Mouse (Mus musculus) heart, embryonic 11.5 days (tissue): ENCODE measurements around the gene Atp2a3. TPM values are rescaled to one million over a fixed set of nuclear protein-coding genes. Genes with fewer than 3 reads are reported as not detected.

Experiments
- ATAC-seq: fragments of 200-750 bp; cut with Nextera tagmentation; replicated peaks from 2 replicates; pipeline ENCODE4 v1.8.0; 2017; ENCODE audit warnings: moderate library complexity; ENCODE audit not compliant: insufficient number of reproducible peaks, low FRiP score, low TSS enrichment
- H3K27ac ChIP-seq: fragments of 300-500 bp; sonication (generic); 2 replicates; pipeline ENCODE4 v1.5.1; 2014; ENCODE audit warnings: mild to moderate bottlenecking, low read depth, low read length
- H3K27me3 ChIP-seq: fragments of 300-500 bp; sonication (generic); 2 replicates; pipeline ENCODE4 v1.6.1; 2014; ENCODE audit warnings: mild to moderate bottlenecking, low read length, mixed read lengths; ENCODE audit not compliant: control insufficient read depth, insufficient read depth
- H3K36me3 ChIP-seq: fragments of 300-500 bp; sonication (generic); 2 replicates; pipeline ENCODE4 v1.6.1; 2014; ENCODE audit warnings: mild to moderate bottlenecking, low read length, moderate library complexity, mixed read lengths; ENCODE audit not compliant: control insufficient read depth, insufficient read depth
- H3K4me1 ChIP-seq: fragments of 300-500 bp; sonication (generic); 2 replicates; pipeline ENCODE4 v1.6.1; 2014; ENCODE audit warnings: low read length; ENCODE audit not compliant: control insufficient read depth, insufficient read depth
- H3K4me2 ChIP-seq: fragments of 300-500 bp; sonication (generic); 2 replicates; pipeline ENCODE4 v1.6.1; 2014; ENCODE audit warnings: mild to moderate bottlenecking, moderate library complexity
- H3K4me3 ChIP-seq: fragments of 300-500 bp; sonication (generic); 2 replicates; pipeline ENCODE4 v1.5.1; 2014; ENCODE audit warnings: low read depth, low read length
- H3K9ac ChIP-seq: fragments of 300-500 bp; sonication (generic); 2 replicates; pipeline ENCODE4 v1.6.1; 2014; ENCODE audit warnings: mild to moderate bottlenecking, low read depth, low read length, moderate library complexity
- H3K9me3 ChIP-seq: fragments of 300-500 bp; sonication (generic); replicated peaks from 2 replicates; pipeline ENCODE4 v1.6.1; 2016; ENCODE audit warnings: low read length; ENCODE audit not compliant: control insufficient read depth
- WGBS: fragments of 180-500 bp; shearing (Covaris S2); extraction: QIAGEN DNeasy Blood & Tissue Kit; methylation state at CpG from one replicate; pipeline ENCODE4 v1.1.7; 2014; ENCODE audit not compliant: insufficient replicate concordance; 5-methylcytosine and 5-hydroxymethylcytosine counted together
- polyA plus RNA-seq: library from polyadenylated mRNA; unstranded; fragments of >200 nt; fragmentation: Nextera tagmentation; extraction: Ambion mirVana; gene quantifications from 2 replicates; pipeline ENCODE4 v1.2.1, GENCODE M21; 2014

Atp2a3 gene
- polyA plus RNA-seq, 1 experiment from 2014 or later, result 2.1 TPM

GRCm38 (mm10) chr11:73006377-73006776 lies 45.4 kb downstream of the Atp2a3 start:
- Histone ChIP-seq H3K9ac (no peak overlapping the region), H3K9me3 (no peaks in the 10 kb centered on the region), H3K4me1 (peaks cover 6% of the 10 kb centered on the region; the same call in 1 of the 2 replicates), H3K36me3 (no peaks in the 10 kb centered on the region), H3K27me3 (peaks cover 22% of the 10 kb centered on the region; the same call in 1 of the 2 replicates), H3K4me2 (no peak overlapping the region), H3K4me3 (no peak overlapping the region), H3K27ac (no peak overlapping the region)
- WGBS, result 0% methylated on average over 2 of the region's 2 CpGs
- no peak for ATAC-seq

GRCm38 (mm10) chr11:73007113-73007512 lies 46.1 kb downstream of the Atp2a3 start:
- Histone ChIP-seq H3K36me3 (no peaks in the 10 kb centered on the region), H3K4me1 (peaks cover 6% of the 10 kb centered on the region; the same call in 1 of the 2 replicates), H3K9me3 (no peaks in the 10 kb centered on the region), H3K9ac (no peak overlapping the region), H3K27ac (no peak overlapping the region), H3K4me3 (no peak overlapping the region), H3K27me3 (peaks cover 22% of the 10 kb centered on the region; the same call in 1 of the 2 replicates), H3K4me2 (no peak overlapping the region)
- 64% methylated on average over 3 of the region's 3 CpGs for WGBS
- ATAC-seq, result no peak

GRCm38 (mm10) chr11:73007698-73008481 lies 46.9 kb downstream of the Atp2a3 start:
- no peak overlapping the region for H3K27ac ChIP-seq
- H3K9me3 ChIP-seq, result no peaks in the 10 kb centered on the region
- 49% methylated on average over 11 of the region's 11 CpGs for WGBS
- ATAC-seq, result no peak
- H3K4me3 ChIP-seq, result no peak overlapping the region
- H3K27me3 ChIP-seq, result peaks cover 22% of the 10 kb centered on the region; the same call in 1 of the 2 replicates
- no peak overlapping the region for H3K4me2 ChIP-seq
- no peaks in the 10 kb centered on the region for H3K36me3 ChIP-seq
- H3K9ac ChIP-seq, result no peak overlapping the region
- peaks cover 6% of the 10 kb centered on the region; the same call in 1 of the 2 replicates for H3K4me1 ChIP-seq

- no peak overlapping the region for H3K27ac ChIP-seq
- H3K4me3 ChIP-seq, result no peak overlapping the region
- no peak overlapping the region for H3K4me2 ChIP-seq
- no peak overlapping the region for H3K9ac ChIP-seq
- 64% methylated on average over 2 of the region's 2 CpGs for WGBS
- H3K27me3 ChIP-seq, result peaks cover 22% of the 10 kb centered on the region; the same call in 1 of the 2 replicates
- no peaks in the 10 kb centered on the region for H3K36me3 ChIP-seq
- ATAC-seq, result no peak
- peaks cover 6% of the 10 kb centered on the region; the same call in 1 of the 2 replicates for H3K4me1 ChIP-seq
- H3K9me3 ChIP-seq, result no peaks in the 10 kb centered on the region
Observed at GRCm38 (mm10) chr11:73008826-73009225, 47.9 kb downstream of the Atp2a3 start.

GRCm38 (mm10) chr11:73009531-73010274 lies 48.7 kb downstream of the Atp2a3 start:
- Histone ChIP-seq H3K36me3 (no peaks in the 10 kb centered on the region), H3K9ac (no peak overlapping the region), H3K4me2 (no peak overlapping the region), H3K27me3 (peaks cover 22% of the 10 kb centered on the region; the same call in 1 of the 2 replicates), H3K4me3 (no peak overlapping the region), H3K4me1 (peaks cover 6% of the 10 kb centered on the region; the same call in 1 of the 2 replicates), H3K27ac (no peak overlapping the region), H3K9me3 (no peaks in the 10 kb centered on the region)
- no peak for ATAC-seq
- 53% methylated on average over 13 of the region's 13 CpGs for WGBS

- H3K9ac ChIP-seq, result no peak overlapping the region
- H3K36me3 ChIP-seq, result no peaks in the 10 kb centered on the region
- 78% methylated on average over 5 of the region's 5 CpGs for WGBS
- no peak for ATAC-seq
- no peak overlapping the region for H3K27ac ChIP-seq
- no peak overlapping the region for H3K4me2 ChIP-seq
- no peak overlapping the region for H3K4me3 ChIP-seq
- H3K27me3 ChIP-seq, result peaks cover 30% of the 10 kb centered on the region
- no peaks in the 10 kb centered on the region for H3K9me3 ChIP-seq
- H3K4me1 ChIP-seq, result peaks cover 3% of the 10 kb centered on the region
Observed at GRCm38 (mm10) chr11:73013981-73014380, 53.0 kb downstream of the Atp2a3 start.

GRCm38 (mm10) chr11:73014831-73015344 lies 53.9 kb downstream of the Atp2a3 start:
- H3K9ac ChIP-seq, result no peak overlapping the region

GRCm38 (mm10) chr11:73015391-73016102 lies 54.6 kb downstream of the Atp2a3 start:
- WGBS, result 66% methylated on average over 5 of the region's 5 CpGs
- no peaks in the 10 kb centered on the region for H3K9me3 ChIP-seq
- H3K27ac ChIP-seq, result no peak overlapping the region
- no peak for ATAC-seq
- H3K9ac ChIP-seq, result no peak overlapping the region
- peaks cover 31% of the 10 kb centered on the region for H3K27me3 ChIP-seq
- peaks cover 6% of the 10 kb centered on the region for H3K4me1 ChIP-seq
- no peak overlapping the region for H3K4me3 ChIP-seq
- H3K36me3 ChIP-seq, result no peaks in the 10 kb centered on the region
- no peak overlapping the region for H3K4me2 ChIP-seq

More at GRCm38 (mm10) chr11:73014831-73015344, 53.9 kb downstream of the Atp2a3 start:
- H3K27me3 ChIP-seq, result peaks cover 30% of the 10 kb centered on the region
- H3K36me3 ChIP-seq, result no peaks in the 10 kb centered on the region
- H3K9me3 ChIP-seq, result no peaks in the 10 kb centered on the region
- H3K4me2 ChIP-seq, result no peak overlapping the region
- 80% methylated on average over 4 of the region's 4 CpGs for WGBS
- no peak overlapping the region for H3K4me3 ChIP-seq
- peaks cover 6% of the 10 kb centered on the region for H3K4me1 ChIP-seq
- ATAC-seq, result no peak
- no peak overlapping the region for H3K27ac ChIP-seq
